Mouse (Mus musculus) liver, adult 2 months (tissue): ENCODE data around the gene Alkbh1.

Experiments
- CTCF ChIP-seq: fragments of 200-500 bp; IDR thresholded peaks from 2 replicates; pipeline ENCODE4 v1.5.1; 2011; ENCODE audit warnings: low read depth, low read length, control low read depth
- POLR2A ChIP-seq: fragments of 200-500 bp; IDR thresholded peaks from 2 replicates; pipeline ENCODE4 v1.6.1; 2011; ENCODE audit warnings: low read length, control low read depth; ENCODE audit not compliant: insufficient read depth; ENCODE audit errors: extremely low read depth

GRCm38 (mm10) chr12:87379496-87379895 is 64.3 kb downstream of the Alkbh1 start:
- TF ChIP-seq CTCF, result no peak
- no peak for TF ChIP-seq POLR2A
